Mouse (Mus musculus): ENCODE measurements around the gene Slk.

Gene Slk

GRCm38 (mm10) chr19:47579225-47579787 lies at the start of gene Slk:
Gene Slk, plus strand, starts transcription at chr19:47579678.
- peak; percentile 38 for DNase-seq (ENCODE audit: low read depth)

GRCm38 (mm10) chr19:47531309-47531708 lies 48.2 kb upstream of the Slk start:
- no peak for DNase-seq (ENCODE audit: low read depth)

- DNase-seq (ENCODE audit: low read depth) = no peak
These were observed 47.0 kb upstream of the Slk start for GRCm38 (mm10) chr19:47532449-47532848.

- no peak for DNase-seq (ENCODE audit: low read depth)
These were observed 45.3 kb upstream of the Slk start for GRCm38 (mm10) chr19:47534131-47534530.

- peak; percentile 84 for DNase-seq (ENCODE audit: low read depth)
These were observed 42.8 kb upstream of the Slk start for GRCm38 (mm10) chr19:47536521-47537299.

- no peak for DNase-seq (ENCODE audit: low read depth)
These were observed 42.1 kb upstream of the Slk start, which contains the start of gene Stn1 for GRCm38 (mm10) chr19:47537300-47537792. Gene Stn1, minus strand, starts transcription at chr19:47537507.

- no peak for DNase-seq (ENCODE audit: low read depth)
These were observed 41.6 kb upstream of the Slk start for GRCm38 (mm10) chr19:47537879-47538278.

GRCm38 (mm10) chr19:47538801-47539200 lies 40.7 kb upstream of the Slk start:
- DNase-seq (ENCODE audit: low read depth) = no peak

- DNase-seq (ENCODE audit: low read depth) = no peak
These were observed 37.0 kb upstream of the Slk start for GRCm38 (mm10) chr19:47542441-47542840.

- no peak for DNase-seq (ENCODE audit: low read depth)
These were observed 34.4 kb upstream of the Slk start for GRCm38 (mm10) chr19:47545055-47545454.

- no peak for DNase-seq (ENCODE audit: low read depth)
These were observed 34.0 kb upstream of the Slk start for GRCm38 (mm10) chr19:47545528-47545927.

GRCm38 (mm10) chr19:47548432-47549076 lies 30.9 kb upstream of the Slk start:
- DNase-seq (ENCODE audit: low read depth) = no peak

GRCm38 (mm10) chr19:47549174-47549573 lies 30.3 kb upstream of the Slk start:
- DNase-seq (ENCODE audit: low read depth) = no peak

- no peak for DNase-seq (ENCODE audit: low read depth)
These were observed 29.9 kb upstream of the Slk start for GRCm38 (mm10) chr19:47549584-47549983.

GRCm38 (mm10) chr19:47559145-47559544 lies 20.3 kb upstream of the Slk start:
- no peak for DNase-seq (ENCODE audit: low read depth)

GRCm38 (mm10) chr19:47559751-47560512 lies 19.5 kb upstream of the Slk start:
- peak; percentile 46 for DNase-seq (ENCODE audit: low read depth)

GRCm38 (mm10) chr19:47560544-47561161 lies 18.8 kb upstream of the Slk start:
- no peak for DNase-seq (ENCODE audit: low read depth)

GRCm38 (mm10) chr19:47561996-47562441 lies 17.5 kb upstream of the Slk start:
- DNase-seq (ENCODE audit: low read depth) = no peak

- no peak for DNase-seq (ENCODE audit: low read depth)
These were observed 15.8 kb upstream of the Slk start for GRCm38 (mm10) chr19:47563715-47564114.

- DNase-seq (ENCODE audit: low read depth) = no peak
These were observed 14.3 kb upstream of the Slk start for GRCm38 (mm10) chr19:47565031-47565654.

GRCm38 (mm10) chr19:47565994-47566393 lies 13.5 kb upstream of the Slk start:
- no peak for DNase-seq (ENCODE audit: low read depth)
